Mouse (Mus musculus) hindbrain, embryonic 15.5 days (tissue): ENCODE data around the gene Megf9. TPM values are rescaled to one million over a fixed set of nuclear protein-coding genes. Genes with fewer than 3 reads are reported as not detected.

ENCODE experiments used
- ATAC-seq: fragments of 200-750 bp; cut with Nextera tagmentation; 2 replicates; pipeline ENCODE4 v1.8.0; 2017; ENCODE audit warnings: low read depth, moderate number of reproducible peaks, moderate TSS enrichment; ENCODE audit not compliant: low FRiP score
- H3K27ac ChIP-seq: fragments of 300-500 bp; sonication (generic); replicated peaks from 2 replicates; pipeline ENCODE4 v1.5.1; 2015; ENCODE audit warnings: mild to moderate bottlenecking, inconsistent platforms
- H3K27me3 ChIP-seq: fragments of 300-500 bp; sonication (generic); 2 replicates; pipeline ENCODE4 v1.6.1; 2015; ENCODE audit warnings: control low read depth, inconsistent platforms
- H3K36me3 ChIP-seq: fragments of 300-500 bp; sonication (generic); 2 replicates; pipeline ENCODE4 v1.6.1; 2015; ENCODE audit warnings: control low read depth, inconsistent platforms
- H3K4me1 ChIP-seq: fragments of 300-500 bp; sonication (generic); replicated peaks from 2 replicates; pipeline ENCODE4 v1.6.1; 2015; ENCODE audit warnings: control low read depth, inconsistent platforms
- H3K4me2 ChIP-seq: fragments of 300-500 bp; sonication (generic); 2 replicates; pipeline ENCODE4 v1.6.1; 2015; ENCODE audit warnings: moderate library complexity, mild to moderate bottlenecking, inconsistent platforms
- H3K4me3 ChIP-seq: fragments of 300-500 bp; sonication (generic); 2 replicates; pipeline ENCODE4 v1.5.1; 2015; ENCODE audit warnings: mild to moderate bottlenecking, inconsistent platforms
- H3K9ac ChIP-seq: fragments of 300-500 bp; sonication (generic); 2 replicates; pipeline ENCODE4 v1.6.1; 2015; ENCODE audit warnings: inconsistent platforms
- H3K9me3 ChIP-seq: fragments of 300-500 bp; sonication (generic); 2 replicates; pipeline ENCODE4 v1.6.1; 2016; ENCODE audit warnings: control low read depth, inconsistent platforms
- WGBS: fragments of 180-500 bp; shearing (Covaris S2); methylation state at CpG from one replicate; pipeline ENCODE4 v1.1.7; 2015; 5-methylcytosine and 5-hydroxymethylcytosine counted together
- polyA plus RNA-seq: library from polyadenylated mRNA; unstranded; fragments of >200 nt; fragmentation: Nextera tagmentation; extraction: Ambion mirVana; gene quantifications from 2 replicates; pipeline ENCODE4 v1.2.1, GENCODE M21; 2015

The Megf9 gene
- polyA plus RNA-seq, 1 experiment from 2014 or later, result 32.0 TPM

GRCm38 (mm10) chr4:70540743-70541142 lies 5.9 kb upstream of the Megf9 start:
- H3K4me1 ChIP-seq, result peaks cover 11% of the 10 kb centered on the region
- no peak overlapping the region for H3K27ac ChIP-seq
- H3K9ac ChIP-seq, result no peak overlapping the region
- H3K4me3 ChIP-seq, result no peak overlapping the region
- H3K27me3 ChIP-seq, result no peaks in the 10 kb centered on the region
- no peak overlapping the region for H3K4me2 ChIP-seq
- no peaks in the 10 kb centered on the region for H3K36me3 ChIP-seq
- no peaks in the 10 kb centered on the region for H3K9me3 ChIP-seq
- ATAC-seq, result no peak
- 68% methylated on average over 6 of the region's 6 CpGs for WGBS

GRCm38 (mm10) chr4:70536661-70537580 lies 2.1 kb upstream of the Megf9 start:
- H3K4me1 ChIP-seq, result peaks cover 31% of the 10 kb centered on the region
- H3K4me2 ChIP-seq, result no peak overlapping the region
- H3K27ac ChIP-seq, result no peak overlapping the region
- no peaks in the 10 kb centered on the region for H3K36me3 ChIP-seq
- H3K9me3 ChIP-seq, result no peaks in the 10 kb centered on the region
- WGBS, result 17% methylated on average over 2 of the region's 2 CpGs
- H3K27me3 ChIP-seq, result no peaks in the 10 kb centered on the region
- H3K4me3 ChIP-seq, result no peak overlapping the region
- no peak overlapping the region for H3K9ac ChIP-seq
- ATAC-seq, result no peak

- no peaks in the 10 kb centered on the region for H3K27me3 ChIP-seq
- peak overlapping the region; percentile 71 for H3K4me2 ChIP-seq
- no peaks in the 10 kb centered on the region for H3K9me3 ChIP-seq
- ATAC-seq, result no peak
- H3K36me3 ChIP-seq, result no peaks in the 10 kb centered on the region
- 6% methylated on average over 7 of the region's 7 CpGs for WGBS
- peak overlapping the region; percentile 90 for H3K9ac ChIP-seq
- H3K27ac ChIP-seq, result peak overlapping the region; percentile 99
- H3K4me1 ChIP-seq, result peaks cover 38% of the 10 kb centered on the region
- H3K4me3 ChIP-seq, result peak overlapping the region; percentile 98
Measured at GRCm38 (mm10) chr4:70535711-70536311, 1.0 kb upstream of the Megf9 start.

GRCm38 (mm10) chr4:70535289-70535688 lies 494 bp upstream of the Megf9 start:
- Histone ChIP-seq H3K4me3 (peak overlapping the region; percentile 98), H3K4me2 (peak overlapping the region; percentile 71), H3K36me3 (no peaks in the 10 kb centered on the region), H3K9me3 (no peaks in the 10 kb centered on the region), H3K4me1 (peaks cover 43% of the 10 kb centered on the region), H3K27me3 (no peaks in the 10 kb centered on the region), H3K9ac (peak overlapping the region; percentile 90), H3K27ac (peak overlapping the region; percentile 99)
- ATAC-seq, result peak; percentile 84
- WGBS, result 0% methylated on average over 18 of the region's 18 CpGs

GRCm38 (mm10) chr4:70534078-70534890 lies 511 bp downstream of the Megf9 start:
- peak; percentile 68 for ATAC-seq
- Histone ChIP-seq H3K27me3 (no peaks in the 10 kb centered on the region), H3K4me3 (peak overlapping the region; percentile 98), H3K4me1 (peaks cover 51% of the 10 kb centered on the region), H3K27ac (peak overlapping the region; percentile 94), H3K4me2 (peak overlapping the region; percentile 73), H3K9me3 (no peaks in the 10 kb centered on the region), H3K36me3 (no peaks in the 10 kb centered on the region), H3K9ac (peak overlapping the region; percentile 97)
- WGBS, result under 1% methylated on average over 57 of the region's 66 CpGs

- Histone ChIP-seq H3K4me1 (peaks cover 60% of the 10 kb centered on the region), H3K4me2 (peak overlapping the region; percentile 73), H3K9me3 (no peaks in the 10 kb centered on the region), H3K9ac (peak overlapping the region; percentile 97), H3K4me3 (peak overlapping the region; percentile 98), H3K27me3 (no peaks in the 10 kb centered on the region), H3K36me3 (no peaks in the 10 kb centered on the region), H3K27ac (peak overlapping the region; percentile 94)
- no peak for ATAC-seq
- 23% methylated on average over 3 of the region's 3 CpGs for WGBS
Measured at GRCm38 (mm10) chr4:70533056-70533805, 1.6 kb downstream of the Megf9 start.

GRCm38 (mm10) chr4:70531021-70531420 lies 3.8 kb downstream of the Megf9 start:
- H3K9ac ChIP-seq, result no peak overlapping the region

GRCm38 (mm10) chr4:70528622-70529021 lies 6.2 kb downstream of the Megf9 start:
- no peak for ATAC-seq
- no peak overlapping the region for H3K27ac ChIP-seq
- WGBS, result 81% methylated on average over 3 of the region's 3 CpGs

More at GRCm38 (mm10) chr4:70531021-70531420, 3.8 kb downstream of the Megf9 start:
- Histone ChIP-seq H3K27ac (no peak overlapping the region), H3K4me3 (peak overlapping the region; percentile 24), H3K27me3 (no peaks in the 10 kb centered on the region), H3K36me3 (no peaks in the 10 kb centered on the region), H3K4me1 (peaks cover 54% of the 10 kb centered on the region), H3K9me3 (no peaks in the 10 kb centered on the region), H3K4me2 (peak overlapping the region; percentile 55)
- ATAC-seq, result no peak
- WGBS, result 82% methylated on average over 1 of the region's 1 CpGs

GRCm38 (mm10) chr4:70523346-70523745 lies 11.4 kb downstream of the Megf9 start:
- no peak overlapping the region for H3K4me2 ChIP-seq
- H3K4me1 ChIP-seq, result peaks cover 10% of the 10 kb centered on the region; the same call in 1 of the 2 replicates
- no peak for ATAC-seq
- H3K9me3 ChIP-seq, result no peaks in the 10 kb centered on the region
- H3K9ac ChIP-seq, result no peak overlapping the region
- no peaks in the 10 kb centered on the region for H3K27me3 ChIP-seq
- no peak overlapping the region for H3K4me3 ChIP-seq
- no peaks in the 10 kb centered on the region for H3K36me3 ChIP-seq
- H3K27ac ChIP-seq, result no peak overlapping the region
- 67% methylated on average over 2 of the region's 2 CpGs for WGBS

More at GRCm38 (mm10) chr4:70528622-70529021, 6.2 kb downstream of the Megf9 start:
- H3K4me2 ChIP-seq, result peak overlapping the region; percentile 55; the same call in 1 of the 2 replicates
- no peaks in the 10 kb centered on the region for H3K9me3 ChIP-seq
- no peak overlapping the region for H3K4me3 ChIP-seq
- no peaks in the 10 kb centered on the region for H3K27me3 ChIP-seq
- H3K9ac ChIP-seq, result no peak overlapping the region
- no peaks in the 10 kb centered on the region for H3K36me3 ChIP-seq
- H3K4me1 ChIP-seq, result peaks cover 47% of the 10 kb centered on the region

- H3K27me3 ChIP-seq, result no peaks in the 10 kb centered on the region
- ATAC-seq, result no peak
- H3K4me2 ChIP-seq, result no peak overlapping the region
- no peaks in the 10 kb centered on the region for H3K36me3 ChIP-seq
- H3K27ac ChIP-seq, result no peak overlapping the region
- H3K4me3 ChIP-seq, result no peak overlapping the region
- no peaks in the 10 kb centered on the region for H3K9me3 ChIP-seq
- WGBS, result 77% methylated on average over 1 of the region's 1 CpGs
- peaks cover 8% of the 10 kb centered on the region; the same call in 1 of the 2 replicates for H3K4me1 ChIP-seq
- H3K9ac ChIP-seq, result no peak overlapping the region
Measured at GRCm38 (mm10) chr4:70521506-70522292, 13.1 kb downstream of the Megf9 start.
